Mouse (Mus musculus): ENCODE measurements around the gene Smdt1. TPM values are rescaled to one million over a fixed set of nuclear protein-coding genes. Genes with fewer than 3 reads are reported as not detected.

Smdt1 gene
- 111 and 132 TPM in 2 replicates for total RNA-seq (2012; rRNA removed)
- 100 to 1,000 TPM in 1 of 2 experiments, not detected in 1; 159 TPM for polyA plus RNA-seq (2012; ENCODE audit: insufficient read depth in 1 of 2, insufficient read length in 2 of 2, low read depth in 1 of 2, low replicate concordance in 2 of 2, missing spikeins in 1 of 2)

DNA sequence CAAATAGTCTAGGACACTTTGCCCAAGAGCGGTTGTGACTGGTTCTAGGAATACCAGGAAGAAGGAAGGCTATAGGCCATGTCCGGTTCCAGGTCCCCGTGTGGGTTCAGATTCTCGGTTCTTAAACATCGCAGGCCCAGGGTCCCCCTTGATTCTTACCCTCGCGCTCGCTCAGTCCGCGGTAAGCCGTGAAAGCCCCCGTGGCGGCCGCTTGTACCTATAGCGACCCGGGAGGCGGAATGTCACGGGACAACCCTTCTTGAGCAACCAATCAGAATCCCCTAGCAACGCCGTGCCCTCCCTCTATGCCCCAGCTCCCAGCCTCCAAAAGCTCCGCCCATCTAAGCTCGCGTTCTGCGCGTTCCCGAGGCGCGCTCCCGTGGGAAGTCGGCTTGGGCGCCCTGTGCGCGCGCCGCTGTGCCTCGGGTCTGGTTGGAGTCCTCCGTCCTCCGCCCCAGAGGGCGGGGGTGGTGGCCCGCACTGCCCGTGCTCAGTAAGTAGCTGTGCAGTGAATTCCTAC is at the start of gene Smdt1, which contains the start of the genes Naga and Pheta2:
Gene Smdt1, plus strand, starts transcription at position 367 of the 520 bp plus-strand sequence.
Gene Naga, minus strand, starts transcription at position 333 of the 520 bp plus-strand sequence.
Gene Pheta2, plus strand, starts transcription at position 350 of the 520 bp plus-strand sequence.
- H3K36me3 ChIP-seq (ENCODE audit: control insufficient read depth in 1 of 2, insufficient read depth in 2 of 2, low read length in 2 of 2) = peaks cover 0 to 27% of the 10 kb centered on the region in 2 experiments; a peak in 2 of 4 replicates

DNA sequence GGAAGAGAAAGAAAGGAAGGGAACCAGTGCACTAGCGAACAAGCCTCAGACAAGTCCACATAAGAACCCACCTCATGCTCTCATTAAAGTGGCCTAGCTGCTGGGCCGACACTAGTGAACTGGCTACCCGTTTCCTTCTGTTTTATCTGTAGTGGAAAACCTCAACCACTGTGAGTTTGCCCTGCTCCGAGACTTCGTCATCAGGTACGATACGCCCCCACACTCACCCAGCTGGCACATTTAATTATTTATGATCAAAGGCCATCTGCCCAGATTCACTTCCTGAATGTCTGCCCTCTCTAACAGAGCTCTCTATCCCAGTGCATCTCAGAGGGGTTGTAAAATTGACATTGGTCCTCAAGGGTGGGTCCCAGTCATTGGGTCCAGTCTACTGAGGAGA is 48.5 kb upstream of the Smdt1 start:
- H3K36me3 ChIP-seq (ENCODE audit: control insufficient read depth in 1 of 2, insufficient read depth in 2 of 2, low read length in 2 of 2) = no peaks in the 10 kb centered on the region

More for the DNA sequence above, at the start of gene Smdt1, which contains the start of the genes Naga and Pheta2:
- Histone ChIP-seq H3K4me3 (ENCODE audit: control insufficient read depth in 1 of 2, insufficient read depth in 1 of 2, low read depth in 2 of 2, low read length in 2 of 2) (peak within 1 kb of the TSS; percentile 79 to 83), H3K27me3 (ENCODE audit: control insufficient read depth in 1 of 2, insufficient read depth in 2 of 2, low read length in 2 of 2) (no peaks in the 10 kb centered on the region), H3K4me1 (ENCODE audit: control insufficient read depth in 1 of 2, insufficient read depth in 2 of 2, low read length in 2 of 2) (peaks cover 16 to 32% of the 10 kb centered on the region in 2 experiments), H3K9ac (ENCODE audit: control insufficient read depth, low read depth, low read length, poor library complexity, severe bottlenecking) (peak within 1 kb of the TSS; percentile 94), H3K79me2 (ENCODE audit: control insufficient read depth, insufficient read depth, low read length, poor library complexity) (peaks cover 25% of the 10 kb centered on the region), H3K27ac (ENCODE audit: control insufficient read depth, low read depth, low read length) (peak within 1 kb of the TSS; percentile 98), H3K9me3 (replicated peaks; ENCODE audit: insufficient read depth, low read length) (no peaks in the 10 kb centered on the region)
- peak; percentile 99 for DNase-seq (ENCODE audit: low read depth, low spot score)
- no peak for TF ChIP-seq ZNF384 (IDR thresholded peaks at IDR 0.05; ENCODE audit: low read depth, low read length)
- TF ChIP-seq BHLHE40 (IDR thresholded peaks at IDR 0.05; ENCODE audit: borderline replicate concordance, low read depth, low read length) = peak; percentile 74; the same call in 1 of the 2 replicates
- TF ChIP-seq MAX (IDR thresholded peaks at IDR 0.05; ENCODE audit: low read length) = 0 out of 2 replicates have a peak, but pooled peaks have one; percentile 41
- no peak for TF ChIP-seq KAT2A (conservative IDR thresholded peaks at IDR 0.05; ENCODE audit: low read depth, low read length)
- no peak for TF ChIP-seq USF2 (IDR thresholded peaks at IDR 0.05; ENCODE audit: borderline replicate concordance in 1 of 2, insufficient read depth in 1 of 2, low read depth in 1 of 2, low read length in 2 of 2)
- TF ChIP-seq ZMIZ1 (IDR thresholded peaks at IDR 0.05; ENCODE audit: low read depth, low read length) = 0 out of 2 replicates have a peak, but pooled peaks have one; percentile 70
- no peak for TF ChIP-seq ETS1 (IDR thresholded peaks at IDR 0.05; ENCODE audit: low read depth, low read length)
- TF ChIP-seq USF1 (IDR thresholded peaks at IDR 0.05; ENCODE audit: low read depth, low read length) = peak; percentile 70
- TF ChIP-seq CHD2 (IDR thresholded peaks at IDR 0.05; ENCODE audit: low read length) = no peak
- TF ChIP-seq CHD1 (IDR thresholded peaks at IDR 0.05; ENCODE audit: low read depth, low read length) = no peak
- TF ChIP-seq UBTF (IDR thresholded peaks at IDR 0.05; ENCODE audit: borderline replicate concordance, insufficient read depth, low read depth, low read length) = no peak
- TF ChIP-seq MAFK (IDR thresholded peaks at IDR 0.05; ENCODE audit: borderline replicate concordance, low read depth, low read length) = no peak
- no peak for TF ChIP-seq RAD21 (IDR thresholded peaks at IDR 0.05; ENCODE audit: low read depth, low read length)
- TF ChIP-seq POLR2AphosphoS2 (IDR thresholded peaks at IDR 0.05; ENCODE audit: low read length) = no peak
- TF ChIP-seq MEF2A (IDR thresholded peaks at IDR 0.05; ENCODE audit: extremely low read depth, insufficient replicate concordance, low read depth, low read length, poor library complexity, severe bottlenecking) = no peak
- peak; percentile 45 for TF ChIP-seq NELFE (IDR thresholded peaks at IDR 0.05; ENCODE audit: low read depth, low read length)
- peak; percentile 50; the same call in 1 of the 2 replicates for TF ChIP-seq ELF1 (IDR thresholded peaks at IDR 0.05; ENCODE audit: low read depth, low read length)
- peak; percentile 64 for TF ChIP-seq SIN3A (IDR thresholded peaks at IDR 0.05; ENCODE audit: low read length)
- 0 out of 2 replicates have a peak, but pooled peaks have one; percentile 27 for TF ChIP-seq MAZ (IDR thresholded peaks at IDR 0.05; ENCODE audit: low read depth, low read length)
- peak; percentile 50; the same call in 1 of the 2 replicates for TF ChIP-seq NRF1 (IDR thresholded peaks at IDR 0.05; ENCODE audit: insufficient read depth, low read depth, low read length, poor library complexity, severe bottlenecking)
- no peak for TF ChIP-seq ZKSCAN1 (IDR thresholded peaks at IDR 0.05; ENCODE audit: low read depth, low read length)
- 0 out of 6 replicates have a peak, but pooled peaks of 1 of the 3 experiments have one; percentile 9 for TF ChIP-seq CTCF (IDR thresholded peaks at IDR 0.05 in 2 of 3, conservative IDR thresholded peaks at IDR 0.05 in 1 of 3; ENCODE audit: control insufficient read depth in 1 of 3, insufficient read depth in 1 of 3, low read depth in 2 of 3, low read length in 3 of 3, poor library complexity in 1 of 3, severe bottlenecking in 1 of 3)
- TF ChIP-seq POLR2A (IDR thresholded peaks at IDR 0.05; ENCODE audit: control insufficient read depth in 1 of 2, insufficient read depth in 1 of 2, low read depth in 1 of 2, low read length in 2 of 2, poor library complexity in 1 of 2) = peak in 1 of 2 experiments; percentile 61; a peak in 2 of 4 replicates
- peak; percentile 41; the same call in 1 of the 2 replicates for TF ChIP-seq MXI1 (IDR thresholded peaks at IDR 0.05; ENCODE audit: low read depth, low read length)
- TF ChIP-seq TAL1 (IDR thresholded peaks at IDR 0.05; ENCODE audit: low read length) = no peak
- TF ChIP-seq POLR2AphosphoS5 (IDR thresholded peaks at IDR 0.05; ENCODE audit: borderline replicate concordance, low read depth, low read length) = no peak
- no peak for TF ChIP-seq HCFC1 (IDR thresholded peaks at IDR 0.05; ENCODE audit: low read depth, low read length)
- no peak for TF ChIP-seq EP300 (IDR thresholded peaks at IDR 0.05; ENCODE audit: low read depth in 1 of 2, low read length in 2 of 2)
- no peak for TF ChIP-seq GABPA (IDR thresholded peaks at IDR 0.05; ENCODE audit: low read depth, low read length)

More for the DNA sequence above, 48.5 kb upstream of the Smdt1 start:
- Histone ChIP-seq H3K27me3 (ENCODE audit: control insufficient read depth in 1 of 2, insufficient read depth in 2 of 2, low read length in 2 of 2) (peaks cover 7 to 12% of the 10 kb centered on the region in 2 experiments), H3K4me3 (ENCODE audit: control insufficient read depth in 1 of 2, insufficient read depth in 1 of 2, low read depth in 2 of 2, low read length in 2 of 2) (no peak overlapping the region), H3K79me2 (ENCODE audit: control insufficient read depth, insufficient read depth, low read length, poor library complexity) (no peaks in the 10 kb centered on the region), H3K9ac (ENCODE audit: control insufficient read depth, low read depth, low read length, poor library complexity, severe bottlenecking) (no peak overlapping the region), H3K27ac (ENCODE audit: control insufficient read depth, low read depth, low read length) (no peak overlapping the region), H3K9me3 (replicated peaks; ENCODE audit: insufficient read depth, low read length) (no peaks in the 10 kb centered on the region), H3K4me1 (ENCODE audit: control insufficient read depth in 1 of 2, insufficient read depth in 2 of 2, low read length in 2 of 2) (peaks cover 0 to 3% of the 10 kb centered on the region in 2 experiments; a peak in 1 of 4 replicates)
- no peak for DNase-seq (ENCODE audit: low read depth, low spot score)
- TF ChIP-seq ETS1 (IDR thresholded peaks at IDR 0.05; ENCODE audit: low read depth, low read length) (no peak), TCF12 (IDR thresholded peaks at IDR 0.05; ENCODE audit: low read depth, low read length) (no peak), ZKSCAN1 (IDR thresholded peaks at IDR 0.05; ENCODE audit: low read depth, low read length) (no peak), TBP (IDR thresholded peaks at IDR 0.05; ENCODE audit: low read depth, low read length) (no peak)
